Mouse (Mus musculus): ENCODE results near the gene Mertk. TPM values are rescaled to one million over a fixed set of nuclear protein-coding genes. Genes with fewer than 3 reads are reported as not detected.

The Mertk gene
- polyA plus RNA-seq, 1 experiment, result 2.2 TPM

DNA sequence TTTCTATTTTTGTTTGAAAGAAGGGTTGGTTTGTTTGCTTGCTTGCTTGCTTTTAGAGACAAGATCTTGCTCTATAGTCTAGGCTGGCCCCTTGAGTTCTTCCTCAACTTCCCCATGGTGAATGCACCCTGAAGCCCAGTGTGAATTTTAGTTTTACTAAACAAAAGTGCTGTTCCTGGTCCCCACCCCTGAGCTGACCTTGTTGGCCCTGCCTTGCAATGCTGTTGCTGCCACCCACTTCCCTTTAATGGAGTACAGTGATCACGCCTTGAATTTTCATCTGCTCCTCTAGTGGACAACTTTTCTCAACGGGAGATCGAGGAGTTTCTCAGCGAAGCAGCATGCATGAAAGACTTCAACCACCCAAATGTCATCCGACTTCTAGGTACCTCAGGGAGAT, 83.5 kb downstream of the Mertk start:
- H3K4me3 ChIP-seq (ENCODE audit: low read depth, low read length), result no peak overlapping the region
- no peaks in the 10 kb centered on the region for H3K9me3 ChIP-seq (replicated peaks; ENCODE audit: control insufficient read depth, insufficient read depth, low read length, poor library complexity, severe bottlenecking)
- H3K27me3 ChIP-seq (ENCODE audit: control insufficient read depth, insufficient read depth, low read length, poor library complexity, severe bottlenecking), result no peaks in the 10 kb centered on the region
- H3K36me3 ChIP-seq (ENCODE audit: control insufficient read depth, insufficient read depth, low read length, poor library complexity, severe bottlenecking), result no peaks in the 10 kb centered on the region
- no peak overlapping the region for H3K27ac ChIP-seq (ENCODE audit: insufficient read depth, low read length)
- H3K4me1 ChIP-seq (ENCODE audit: control insufficient read depth, insufficient read depth, low read length), result no peaks in the 10 kb centered on the region
- no peak for TF ChIP-seq POLR2A (IDR thresholded peaks at IDR 0.05; ENCODE audit: insufficient read depth, low read length)
- TF ChIP-seq CTCF (IDR thresholded peaks at IDR 0.05; ENCODE audit: low read depth, low read length), result no peak
- no peak for TF ChIP-seq EP300 (IDR thresholded peaks at IDR 0.05; ENCODE audit: insufficient read depth, low read depth, low read length)
- H3K9ac ChIP-seq (ENCODE audit: low read depth, poor library complexity, severe bottlenecking), result no peak overlapping the region

- H3K27ac ChIP-seq (ENCODE audit: insufficient read depth, low read length), result no peak overlapping the region
- H3K9ac ChIP-seq (ENCODE audit: low read depth, poor library complexity, severe bottlenecking), result no peak overlapping the region
- no peaks in the 10 kb centered on the region for H3K27me3 ChIP-seq (ENCODE audit: control insufficient read depth, insufficient read depth, low read length, poor library complexity, severe bottlenecking)
- TF ChIP-seq CTCF (IDR thresholded peaks at IDR 0.05; ENCODE audit: low read depth, low read length) (no peak), POLR2A (IDR thresholded peaks at IDR 0.05; ENCODE audit: insufficient read depth, low read length) (no peak), EP300 (IDR thresholded peaks at IDR 0.05; ENCODE audit: insufficient read depth, low read depth, low read length) (no peak)
- no peaks in the 10 kb centered on the region for H3K36me3 ChIP-seq (ENCODE audit: control insufficient read depth, insufficient read depth, low read length, poor library complexity, severe bottlenecking)
- H3K4me3 ChIP-seq (ENCODE audit: low read depth, low read length), result no peak overlapping the region
- H3K4me1 ChIP-seq (ENCODE audit: control insufficient read depth, insufficient read depth, low read length), result no peaks in the 10 kb centered on the region
- H3K9me3 ChIP-seq (replicated peaks; ENCODE audit: control insufficient read depth, insufficient read depth, low read length, poor library complexity, severe bottlenecking), result no peaks in the 10 kb centered on the region
These were observed 85.0 kb downstream of the Mertk start for GRCm38 (mm10) chr2:128783660-128784345.

- H3K36me3 ChIP-seq (ENCODE audit: control insufficient read depth, insufficient read depth, low read length, poor library complexity, severe bottlenecking), result no peaks in the 10 kb centered on the region
- no peak overlapping the region for H3K9ac ChIP-seq (ENCODE audit: low read depth, poor library complexity, severe bottlenecking)
- TF ChIP-seq CTCF (IDR thresholded peaks at IDR 0.05; ENCODE audit: low read depth, low read length) (no peak), EP300 (IDR thresholded peaks at IDR 0.05; ENCODE audit: insufficient read depth, low read depth, low read length) (no peak), POLR2A (IDR thresholded peaks at IDR 0.05; ENCODE audit: insufficient read depth, low read length) (no peak)
- no peaks in the 10 kb centered on the region for H3K9me3 ChIP-seq (replicated peaks; ENCODE audit: control insufficient read depth, insufficient read depth, low read length, poor library complexity, severe bottlenecking)
- H3K27me3 ChIP-seq (ENCODE audit: control insufficient read depth, insufficient read depth, low read length, poor library complexity, severe bottlenecking), result no peaks in the 10 kb centered on the region
- H3K4me1 ChIP-seq (ENCODE audit: control insufficient read depth, insufficient read depth, low read length), result no peaks in the 10 kb centered on the region
- H3K4me3 ChIP-seq (ENCODE audit: low read depth, low read length), result no peak overlapping the region
- no peak overlapping the region for H3K27ac ChIP-seq (ENCODE audit: insufficient read depth, low read length)
These were observed 86.1 kb downstream of the Mertk start for GRCm38 (mm10) chr2:128784814-128785213.

GRCm38 (mm10) chr2:128786341-128786740, 87.6 kb downstream of the Mertk start:
- Histone ChIP-seq H3K36me3 (ENCODE audit: control insufficient read depth, insufficient read depth, low read length, poor library complexity, severe bottlenecking) (no peaks in the 10 kb centered on the region), H3K27ac (ENCODE audit: insufficient read depth, low read length) (no peak overlapping the region), H3K9ac (ENCODE audit: low read depth, poor library complexity, severe bottlenecking) (no peak overlapping the region), H3K9me3 (replicated peaks; ENCODE audit: control insufficient read depth, insufficient read depth, low read length, poor library complexity, severe bottlenecking) (no peaks in the 10 kb centered on the region), H3K4me1 (ENCODE audit: control insufficient read depth, insufficient read depth, low read length) (no peaks in the 10 kb centered on the region), H3K4me3 (ENCODE audit: low read depth, low read length) (no peak overlapping the region), H3K27me3 (ENCODE audit: control insufficient read depth, insufficient read depth, low read length, poor library complexity, severe bottlenecking) (no peaks in the 10 kb centered on the region)
- TF ChIP-seq CTCF (IDR thresholded peaks at IDR 0.05; ENCODE audit: low read depth, low read length), result no peak
- TF ChIP-seq EP300 (IDR thresholded peaks at IDR 0.05; ENCODE audit: insufficient read depth, low read depth, low read length), result no peak
- TF ChIP-seq POLR2A (IDR thresholded peaks at IDR 0.05; ENCODE audit: insufficient read depth, low read length), result no peak

GRCm38 (mm10) chr2:128786795-128787194, 88.0 kb downstream of the Mertk start:
- Histone ChIP-seq H3K27me3 (ENCODE audit: control insufficient read depth, insufficient read depth, low read length, poor library complexity, severe bottlenecking) (no peaks in the 10 kb centered on the region), H3K9ac (ENCODE audit: low read depth, poor library complexity, severe bottlenecking) (no peak overlapping the region), H3K4me1 (ENCODE audit: control insufficient read depth, insufficient read depth, low read length) (no peaks in the 10 kb centered on the region), H3K4me3 (ENCODE audit: low read depth, low read length) (no peak overlapping the region), H3K36me3 (ENCODE audit: control insufficient read depth, insufficient read depth, low read length, poor library complexity, severe bottlenecking) (no peaks in the 10 kb centered on the region), H3K27ac (ENCODE audit: insufficient read depth, low read length) (no peak overlapping the region), H3K9me3 (replicated peaks; ENCODE audit: control insufficient read depth, insufficient read depth, low read length, poor library complexity, severe bottlenecking) (no peaks in the 10 kb centered on the region)
- TF ChIP-seq EP300 (IDR thresholded peaks at IDR 0.05; ENCODE audit: insufficient read depth, low read depth, low read length) (no peak), POLR2A (IDR thresholded peaks at IDR 0.05; ENCODE audit: insufficient read depth, low read length) (no peak), CTCF (IDR thresholded peaks at IDR 0.05; ENCODE audit: low read depth, low read length) (no peak)

DNA sequence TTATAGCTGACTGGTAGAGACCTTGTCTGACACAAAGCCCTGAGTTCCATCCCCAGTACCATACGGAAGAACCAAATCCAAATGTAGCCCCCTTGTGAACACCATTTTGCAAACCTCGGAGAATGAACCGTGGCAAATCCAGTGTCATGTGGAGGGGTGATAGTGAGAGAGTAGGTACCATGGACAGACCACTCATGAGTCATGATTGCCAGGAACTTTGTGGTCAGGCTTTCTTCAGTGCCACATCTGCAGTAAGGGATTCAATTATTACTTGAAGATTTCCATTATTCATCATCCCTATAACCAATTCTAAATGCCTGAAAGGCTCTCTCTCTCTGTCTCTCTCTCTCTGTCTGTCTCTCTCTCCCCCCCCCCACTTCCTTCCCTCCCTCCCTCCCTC, 89.0 kb downstream of the Mertk start:
- no peaks in the 10 kb centered on the region for H3K36me3 ChIP-seq (ENCODE audit: control insufficient read depth, insufficient read depth, low read length, poor library complexity, severe bottlenecking)

More for the DNA sequence above, 89.0 kb downstream of the Mertk start:
- H3K4me3 ChIP-seq (ENCODE audit: low read depth, low read length), result no peak overlapping the region
- no peaks in the 10 kb centered on the region for H3K9me3 ChIP-seq (replicated peaks; ENCODE audit: control insufficient read depth, insufficient read depth, low read length, poor library complexity, severe bottlenecking)
- no peak overlapping the region for H3K27ac ChIP-seq (ENCODE audit: insufficient read depth, low read length)
- no peak overlapping the region for H3K9ac ChIP-seq (ENCODE audit: low read depth, poor library complexity, severe bottlenecking)
- no peaks in the 10 kb centered on the region for H3K4me1 ChIP-seq (ENCODE audit: control insufficient read depth, insufficient read depth, low read length)
- H3K27me3 ChIP-seq (ENCODE audit: control insufficient read depth, insufficient read depth, low read length, poor library complexity, severe bottlenecking), result no peaks in the 10 kb centered on the region
- TF ChIP-seq EP300 (IDR thresholded peaks at IDR 0.05; ENCODE audit: insufficient read depth, low read depth, low read length) (no peak), POLR2A (IDR thresholded peaks at IDR 0.05; ENCODE audit: insufficient read depth, low read length) (no peak), CTCF (IDR thresholded peaks at IDR 0.05; ENCODE audit: low read depth, low read length) (no peak)
